Mouse (Mus musculus) thymus, postnatal 25 days (tissue): ENCODE data around the gene Nt5dc1.
"Not testable (repeated sequence)": the region's sequence is repeated elsewhere in the genome, so short reads cannot be mapped to it uniquely, and the experiment has no call there.

Experiments used
- DNase-seq: peaks from one replicate; pipeline ENCODE4 v3.0.0; 2022

The Nt5dc1 gene

GRCm38 (mm10) chr10:34418204-34418756, at the start of gene Nt5dc1:
Gene Nt5dc1, minus strand, starts transcription at chr10:34418552.
- DNase-seq = peak; percentile 94

- DNase-seq = no peak
These were observed 46.0 kb upstream of the Nt5dc1 start for GRCm38 (mm10) chr10:34464321-34464720.

GRCm38 (mm10) chr10:34461451-34461850, 43.1 kb upstream of the Nt5dc1 start:
- no peak for DNase-seq

- DNase-seq = no peak
These were observed 31.1 kb upstream of the Nt5dc1 start for GRCm38 (mm10) chr10:34449469-34449868.

- not testable (repeated sequence) for DNase-seq
These were observed 15.8 kb upstream of the Nt5dc1 start for GRCm38 (mm10) chr10:34434191-34434590.

GRCm38 (mm10) chr10:34431783-34432182, 13.4 kb upstream of the Nt5dc1 start:
- no peak for DNase-seq

- DNase-seq = not testable (repeated sequence)
These were observed 442 bp upstream of the Nt5dc1 start for GRCm38 (mm10) chr10:34418794-34419193.

- no peak for DNase-seq
These were observed 19.1 kb downstream of the Nt5dc1 start for GRCm38 (mm10) chr10:34399267-34399666.

- no peak for DNase-seq
These were observed 21.4 kb downstream of the Nt5dc1 start for GRCm38 (mm10) chr10:34396959-34397358.

GRCm38 (mm10) chr10:34389681-34390080, 28.7 kb downstream of the Nt5dc1 start, which contains the start of gene Col10a1:
Gene Col10a1, plus strand, starts transcription at chr10:34389981.
- no peak for DNase-seq

GRCm38 (mm10) chr10:34385636-34386035, 32.7 kb downstream of the Nt5dc1 start:
- DNase-seq = no peak

GRCm38 (mm10) chr10:34373332-34373731, 45.0 kb downstream of the Nt5dc1 start:
- no peak for DNase-seq

GRCm38 (mm10) chr10:34368138-34368537, 50.2 kb downstream of the Nt5dc1 start:
- DNase-seq = no peak

GRCm38 (mm10) chr10:34363756-34364155, 54.6 kb downstream of the Nt5dc1 start:
- no peak for DNase-seq

GRCm38 (mm10) chr10:34358263-34358662, 60.1 kb downstream of the Nt5dc1 start:
- DNase-seq = no peak

- no peak for DNase-seq
These were observed 66.2 kb downstream of the Nt5dc1 start for GRCm38 (mm10) chr10:34352166-34352565.

- no peak for DNase-seq
These were observed 76.5 kb downstream of the Nt5dc1 start for GRCm38 (mm10) chr10:34341886-34342285.

GRCm38 (mm10) chr10:34341014-34341413, 77.3 kb downstream of the Nt5dc1 start:
- DNase-seq = no peak

- no peak for DNase-seq
These were observed 90.0 kb downstream of the Nt5dc1 start for GRCm38 (mm10) chr10:34328310-34328709.

- DNase-seq = no peak
These were observed 91.2 kb downstream of the Nt5dc1 start for GRCm38 (mm10) chr10:34327144-34327543.

GRCm38 (mm10) chr10:34326701-34327100, 91.7 kb downstream of the Nt5dc1 start:
- no peak for DNase-seq

GRCm38 (mm10) chr10:34320809-34321208, 97.5 kb downstream of the Nt5dc1 start:
- no peak for DNase-seq

- DNase-seq = no peak
These were observed 101.1 kb downstream of the Nt5dc1 start for GRCm38 (mm10) chr10:34317217-34317606.

- no peak for DNase-seq
These were observed 101.7 kb downstream of the Nt5dc1 start for GRCm38 (mm10) chr10:34316571-34317216.

- DNase-seq = no peak
These were observed 105.8 kb downstream of the Nt5dc1 start for GRCm38 (mm10) chr10:34312536-34312935.
